Mouse (Mus musculus): ENCODE measurements around the gene Erbin.

Gene Erbin

GRCm38 (mm10) chr13:103920261-103920932 is at the start of gene Erbin:
Gene Erbin, minus strand, starts transcription at chr13:103920514.
- DNase-seq (ENCODE audit: extremely low read depth, low read depth): no peak

- no peak for DNase-seq (ENCODE audit: extremely low read depth, low read depth)
These were observed 49.6 kb upstream of the Erbin start for GRCm38 (mm10) chr13:103969912-103970311.

GRCm38 (mm10) chr13:103967987-103968386 is 47.7 kb upstream of the Erbin start:
- DNase-seq (ENCODE audit: extremely low read depth, low read depth): no peak

GRCm38 (mm10) chr13:103966696-103967215 is 46.4 kb upstream of the Erbin start:
- DNase-seq (ENCODE audit: extremely low read depth, low read depth): no peak

GRCm38 (mm10) chr13:103965187-103965586 is 44.9 kb upstream of the Erbin start:
- DNase-seq (ENCODE audit: extremely low read depth, low read depth): no peak

- no peak for DNase-seq (ENCODE audit: extremely low read depth, low read depth)
These were observed 42.8 kb upstream of the Erbin start for GRCm38 (mm10) chr13:103963094-103963493.

GRCm38 (mm10) chr13:103959841-103960240 is 39.5 kb upstream of the Erbin start:
- DNase-seq (ENCODE audit: extremely low read depth, low read depth): no peak

- DNase-seq (ENCODE audit: extremely low read depth, low read depth): no peak
These were observed 38.4 kb upstream of the Erbin start for GRCm38 (mm10) chr13:103958607-103959123.

- DNase-seq (ENCODE audit: extremely low read depth, low read depth): no peak
These were observed 37.0 kb upstream of the Erbin start for GRCm38 (mm10) chr13:103957175-103957940.

- no peak for DNase-seq (ENCODE audit: extremely low read depth, low read depth)
These were observed 35.3 kb upstream of the Erbin start for GRCm38 (mm10) chr13:103955652-103956051.

GRCm38 (mm10) chr13:103951393-103951792 is 31.1 kb upstream of the Erbin start:
- no peak for DNase-seq (ENCODE audit: extremely low read depth, low read depth)

GRCm38 (mm10) chr13:103940796-103941195 is 20.5 kb upstream of the Erbin start:
- no peak for DNase-seq (ENCODE audit: extremely low read depth, low read depth)

GRCm38 (mm10) chr13:103924586-103924985 is 4.3 kb upstream of the Erbin start:
- no peak for DNase-seq (ENCODE audit: extremely low read depth, low read depth)

- no peak for DNase-seq (ENCODE audit: extremely low read depth, low read depth)
These were observed 3.2 kb upstream of the Erbin start for GRCm38 (mm10) chr13:103923402-103924065.

- DNase-seq (ENCODE audit: extremely low read depth, low read depth): peak; percentile 68
These were observed 1.6 kb upstream of the Erbin start for GRCm38 (mm10) chr13:103921831-103922380.

GRCm38 (mm10) chr13:103920933-103921830 is 868 bp upstream of the Erbin start:
- no peak for DNase-seq (ENCODE audit: extremely low read depth, low read depth)

GRCm38 (mm10) chr13:103919956-103920260 is 406 bp downstream of the Erbin start:
- DNase-seq (ENCODE audit: extremely low read depth, low read depth): no peak

GRCm38 (mm10) chr13:103919234-103919955 is 919 bp downstream of the Erbin start:
- DNase-seq (ENCODE audit: extremely low read depth, low read depth): peak; percentile 82

- DNase-seq (ENCODE audit: extremely low read depth, low read depth): no peak
These were observed 1.9 kb downstream of the Erbin start for GRCm38 (mm10) chr13:103918432-103918831.
